Mouse (Mus musculus) heart, embryonic 14.5 days (tissue): ENCODE measurements around the gene Plpp1. TPM values are rescaled to one million over a fixed set of nuclear protein-coding genes. Genes with fewer than 3 reads are reported as not detected.

Experiments
- ATAC-seq: fragments of 200-750 bp; cut with Nextera tagmentation; 2 replicates; pipeline ENCODE4 v1.8.0; 2017; ENCODE audit warnings: low read depth, moderate TSS enrichment; ENCODE audit not compliant: insufficient number of reproducible peaks, insufficient read depth, low FRiP score
- H3K27ac ChIP-seq, 2 experiments: fragments of 200-500 bp in 1 of 2; fragments of 300-500 bp in 1 of 2; sonication (generic) in 1 of 2; replicated peaks in 1 of 2; 2 replicates each; pipeline ENCODE4 v1.5.1; 2012 to 2014; ENCODE audit warnings: low read depth in 2 of 2, low read length in 2 of 2, control low read depth in 1 of 2, mild to moderate bottlenecking in 1 of 2, mixed read lengths in 1 of 2; ENCODE audit not compliant: control insufficient read depth in 1 of 2, insufficient read depth in 1 of 2
- H3K27me3 ChIP-seq: fragments of 300-500 bp; sonication (generic); 2 replicates; pipeline ENCODE4 v1.6.1; 2014; ENCODE audit warnings: mild to moderate bottlenecking, low read length, control low read depth; ENCODE audit not compliant: control insufficient read depth, insufficient read depth
- H3K36me3 ChIP-seq: fragments of 300-500 bp; sonication (generic); 2 replicates; pipeline ENCODE4 v1.6.1; 2014; ENCODE audit warnings: mild to moderate bottlenecking, control low read depth, low read length, mixed read lengths; ENCODE audit not compliant: control insufficient read depth, insufficient read depth
- H3K4me1 ChIP-seq, 2 experiments: fragments of 200-500 bp in 1 of 2; fragments of 300-500 bp in 1 of 2; sonication (generic) in 1 of 2; 2 replicates each; pipeline ENCODE4 v1.6.1; 2012 to 2014; ENCODE audit warnings: low read length in 2 of 2, control low read depth in 1 of 2, mixed read lengths in 1 of 2; ENCODE audit not compliant: control insufficient read depth in 2 of 2, insufficient read depth in 2 of 2
- H3K4me2 ChIP-seq: fragments of 300-500 bp; sonication (generic); 2 replicates; pipeline ENCODE4 v1.6.1; 2014; ENCODE audit warnings: mild to moderate bottlenecking, low read length
- H3K4me3 ChIP-seq, 2 experiments: fragments of 200-500 bp in 1 of 2; fragments of 300-500 bp in 1 of 2; sonication (generic) in 1 of 2; 2 replicates each; pipeline ENCODE4 v1.5.1; 2012 to 2014; ENCODE audit warnings: low read length in 2 of 2, mild to moderate bottlenecking in 2 of 2, control low read depth in 1 of 2, low read depth in 1 of 2, moderate library complexity in 1 of 2; ENCODE audit not compliant: control insufficient read depth in 1 of 2, insufficient read depth in 1 of 2
- H3K9ac ChIP-seq: fragments of 300-500 bp; sonication (generic); 2 replicates; pipeline ENCODE4 v1.6.1; 2014; ENCODE audit warnings: mild to moderate bottlenecking, low read length
- H3K9me3 ChIP-seq: fragments of 300-500 bp; sonication (generic); 2 replicates; pipeline ENCODE4 v1.6.1; 2016; ENCODE audit warnings: low read length, control low read depth; ENCODE audit not compliant: control insufficient read depth
- WGBS: fragments of 180-500 bp; shearing (Covaris S2); extraction: QIAGEN DNeasy Blood & Tissue Kit; methylation state at CpG from one replicate; pipeline ENCODE4 v1.1.7; 2014; 5-methylcytosine and 5-hydroxymethylcytosine counted together
- polyA plus RNA-seq: library from polyadenylated mRNA; unstranded; fragments of >200 nt; fragmentation: Nextera tagmentation; extraction: Ambion mirVana; gene quantifications from 2 replicates; pipeline ENCODE4 v1.2.1, GENCODE M21; 2014

Plpp1 gene
- polyA plus RNA-seq, 1 experiment from 2014 or later = 56.6 TPM

GRCm38 (mm10) chr13:112807936-112808667 lies 7.5 kb downstream of the Plpp1 start:
- Histone ChIP-seq H3K36me3 (peaks cover 20% of the 10 kb centered on the region), H3K9ac (no peak overlapping the region), H3K9me3 (no peaks in the 10 kb centered on the region), H3K27me3 (no peaks in the 10 kb centered on the region), H3K4me2 (no peak overlapping the region), H3K4me1 (peaks cover 3 to 27% of the 10 kb centered on the region in 2 experiments), H3K4me3 (no peak overlapping the region), H3K27ac (no peak overlapping the region)
- ATAC-seq = no peak
- WGBS = 70% methylated on average over 10 of the region's 10 CpGs

- Histone ChIP-seq H3K4me1 (peaks cover 2 to 23% of the 10 kb centered on the region in 2 experiments; a peak in 3 of 4 replicates), H3K4me3 (no peak overlapping the region), H3K36me3 (peaks cover 20% of the 10 kb centered on the region), H3K9ac (no peak overlapping the region), H3K27ac (peak overlapping the region in 1 of 2 experiments; percentile 44; a peak in 1 of 4 replicates), H3K4me2 (no peak overlapping the region), H3K27me3 (no peaks in the 10 kb centered on the region), H3K9me3 (no peaks in the 10 kb centered on the region)
- 45% methylated on average over 7 of the region's 7 CpGs for whole genome bisulfite sequencing
- no peak for ATAC-seq
Observed at GRCm38 (mm10) chr13:112809504-112810247, 9.1 kb downstream of the Plpp1 start.

- no peak for ATAC-seq
- peaks cover 18% of the 10 kb centered on the region for H3K36me3 ChIP-seq
- no peak overlapping the region for H3K4me3 ChIP-seq
- 70% methylated on average over 4 of the region's 4 CpGs for WGBS
- peak overlapping the region; percentile 11; the same call in 1 of the 2 replicates for H3K9ac ChIP-seq
- no peaks in the 10 kb centered on the region for H3K9me3 ChIP-seq
- H3K4me2 ChIP-seq = no peak overlapping the region
- 0 out of 4 replicates have a peak overlapping the region, but pooled peaks of 1 of the 2 experiments have one; percentile 44 for H3K27ac ChIP-seq
- no peaks in the 10 kb centered on the region for H3K27me3 ChIP-seq
- peaks cover 2 to 27% of the 10 kb centered on the region in 2 experiments; a peak in 3 of 4 replicates for H3K4me1 ChIP-seq
Observed at GRCm38 (mm10) chr13:112810248-112810645, 9.7 kb downstream of the Plpp1 start.

GRCm38 (mm10) chr13:112810751-112811150 lies 10.2 kb downstream of the Plpp1 start:
- Histone ChIP-seq H3K27me3 (no peaks in the 10 kb centered on the region), H3K4me3 (no peak overlapping the region), H3K27ac (no peak overlapping the region), H3K36me3 (peaks cover 13% of the 10 kb centered on the region), H3K9me3 (no peaks in the 10 kb centered on the region), H3K4me1 (peaks cover 2 to 27% of the 10 kb centered on the region in 2 experiments; a peak in 3 of 4 replicates), H3K9ac (no peak overlapping the region), H3K4me2 (peak overlapping the region; percentile 40; the same call in 1 of the 2 replicates)
- WGBS = 48% methylated on average over 9 of the region's 9 CpGs
- ATAC-seq = no peak

- peaks cover 2 to 27% of the 10 kb centered on the region in 2 experiments; a peak in 3 of 4 replicates for H3K4me1 ChIP-seq
- no peaks in the 10 kb centered on the region for H3K27me3 ChIP-seq
Observed at GRCm38 (mm10) chr13:112811708-112812403, 11.3 kb downstream of the Plpp1 start.

GRCm38 (mm10) chr13:112815996-112816395 lies 15.4 kb downstream of the Plpp1 start:
- no peak for ATAC-seq
- Histone ChIP-seq H3K4me1 (peaks cover 6 to 19% of the 10 kb centered on the region in 2 experiments), H3K4me3 (no peak overlapping the region), H3K9me3 (no peaks in the 10 kb centered on the region), H3K36me3 (no peaks in the 10 kb centered on the region), H3K9ac (no peak overlapping the region), H3K4me2 (no peak overlapping the region), H3K27me3 (no peaks in the 10 kb centered on the region), H3K27ac (no peak overlapping the region)
- WGBS = 70% methylated on average over 3 of the region's 3 CpGs

More at GRCm38 (mm10) chr13:112811708-112812403, 11.3 kb downstream of the Plpp1 start:
- Histone ChIP-seq H3K27ac (no peak overlapping the region), H3K9me3 (no peaks in the 10 kb centered on the region), H3K4me2 (no peak overlapping the region), H3K9ac (no peak overlapping the region), H3K36me3 (peaks cover 2% of the 10 kb centered on the region), H3K4me3 (no peak overlapping the region)
- 74% methylated on average over 8 of the region's 8 CpGs for WGBS
- no peak for ATAC-seq

- H3K4me3 ChIP-seq = no peak overlapping the region
- H3K9ac ChIP-seq = no peak overlapping the region
- H3K27me3 ChIP-seq = no peaks in the 10 kb centered on the region
- ATAC-seq = no peak
- WGBS = 54% methylated on average over 3 of the region's 3 CpGs
- no peak overlapping the region for H3K27ac ChIP-seq
- H3K9me3 ChIP-seq = no peaks in the 10 kb centered on the region
- H3K4me2 ChIP-seq = no peak overlapping the region
- no peaks in the 10 kb centered on the region for H3K36me3 ChIP-seq
- H3K4me1 ChIP-seq = peaks cover 4 to 18% of the 10 kb centered on the region in 2 experiments
Observed at GRCm38 (mm10) chr13:112818125-112818524, 17.5 kb downstream of the Plpp1 start.
